Mouse (Mus musculus): ENCODE measurements at regions not wholly inside any gene's neighbourhood (a gene's known extent, or its start where the extent isn't known, plus 50 kb on each side); places are given as distances from the start of the nearest gene placed in this dataset.

GRCm38 (mm10) chr11:19554316-19554946 lies 369.7 kb upstream of the Spred2 start:
- H3K4me1 ChIP-seq: peaks cover 14% of the 10 kb centered on the region
- H3K9me3 ChIP-seq: no peaks in the 10 kb centered on the region
- no peaks in the 10 kb centered on the region for H3K36me3 ChIP-seq (replicated peaks)
- H3K27ac ChIP-seq (replicated peaks): no peak overlapping the region
- H3K4me3 ChIP-seq: no peak overlapping the region
- DNase-seq (ENCODE audit: low spot score): no peak
- 40% methylated on average over 9 of the region's 9 CpGs for WGBS
- no peaks in the 10 kb centered on the region for H3K27me3 ChIP-seq (replicated peaks; ENCODE audit: low read depth, poor library complexity, severe bottlenecking)

GRCm38 (mm10) chr11:19554947-19555770 lies 369.0 kb upstream of the Spred2 start:
- Histone ChIP-seq H3K27ac (replicated peaks) (no peak overlapping the region), H3K9me3 (no peaks in the 10 kb centered on the region)
- no peak for DNase-seq (ENCODE audit: low spot score)

GRCm38 (mm10) chr11:19560452-19560851 lies 363.7 kb upstream of the Spred2 start:
- H3K9me3 ChIP-seq: no peaks in the 10 kb centered on the region

More at GRCm38 (mm10) chr11:19554947-19555770, 369.0 kb upstream of the Spred2 start:
- Histone ChIP-seq H3K36me3 (replicated peaks) (no peaks in the 10 kb centered on the region), H3K27me3 (replicated peaks; ENCODE audit: low read depth, poor library complexity, severe bottlenecking) (no peaks in the 10 kb centered on the region), H3K4me3 (no peak overlapping the region), H3K4me1 (peaks cover 14% of the 10 kb centered on the region)
- 68% methylated on average over 9 of the region's 9 CpGs for WGBS

GRCm38 (mm10) chr11:19562668-19563067 lies 361.5 kb upstream of the Spred2 start:
- WGBS: 90% methylated on average over 4 of the region's 4 CpGs
- Histone ChIP-seq H3K27me3 (replicated peaks; ENCODE audit: low read depth, poor library complexity, severe bottlenecking) (no peaks in the 10 kb centered on the region), H3K4me3 (no peak overlapping the region), H3K27ac (replicated peaks) (no peak overlapping the region), H3K36me3 (replicated peaks) (no peaks in the 10 kb centered on the region), H3K9me3 (no peaks in the 10 kb centered on the region), H3K4me1 (peaks cover 7% of the 10 kb centered on the region; the same call in 1 of the 2 replicates)
- DNase-seq (ENCODE audit: low spot score): no peak

More at GRCm38 (mm10) chr11:19560452-19560851, 363.7 kb upstream of the Spred2 start:
- no peaks in the 10 kb centered on the region for H3K27me3 ChIP-seq (replicated peaks; ENCODE audit: low read depth, poor library complexity, severe bottlenecking)
- H3K4me3 ChIP-seq: no peak overlapping the region
- H3K36me3 ChIP-seq (replicated peaks): no peaks in the 10 kb centered on the region
- DNase-seq (ENCODE audit: low spot score): no peak
- H3K4me1 ChIP-seq: peaks cover 7% of the 10 kb centered on the region; the same call in 1 of the 2 replicates
- no peak overlapping the region for H3K27ac ChIP-seq (replicated peaks)
- WGBS: 90% methylated on average over 7 of the region's 7 CpGs

DNA sequence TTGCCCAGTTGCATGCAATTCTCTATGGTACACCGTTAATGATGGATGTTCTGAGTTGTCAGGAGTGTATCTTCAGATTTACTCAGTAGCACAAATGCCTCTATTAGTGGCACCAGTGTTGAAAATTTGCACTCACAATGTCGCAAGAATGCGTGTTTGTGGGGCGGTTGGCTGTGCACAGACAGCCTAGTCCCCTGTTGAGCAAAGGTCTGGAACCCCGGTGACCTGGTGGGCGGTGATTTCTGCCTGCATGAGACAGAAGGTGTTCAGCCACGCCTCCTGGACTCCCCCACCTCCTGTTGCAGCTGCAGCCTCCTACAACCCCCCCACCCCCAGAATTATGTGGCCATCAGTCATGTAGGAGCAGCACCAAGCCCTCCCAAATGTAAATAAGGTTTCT lies 338.9 kb upstream of the Spred2 start:
- Histone ChIP-seq H3K4me3 (no peak overlapping the region), H3K27ac (replicated peaks) (no peak overlapping the region), H3K27me3 (replicated peaks; ENCODE audit: low read depth, poor library complexity, severe bottlenecking) (no peaks in the 10 kb centered on the region), H3K36me3 (replicated peaks) (no peaks in the 10 kb centered on the region), H3K4me1 (peaks cover 17% of the 10 kb centered on the region; the same call in 1 of the 2 replicates), H3K9me3 (no peaks in the 10 kb centered on the region)
- WGBS: 85% methylated on average over 7 of the region's 7 CpGs
- no peak for DNase-seq (ENCODE audit: low spot score)

- Histone ChIP-seq H3K27me3 (replicated peaks; ENCODE audit: low read depth, poor library complexity, severe bottlenecking) (no peaks in the 10 kb centered on the region), H3K4me1 (no peaks in the 10 kb centered on the region), H3K27ac (replicated peaks) (no peak overlapping the region), H3K4me3 (no peak overlapping the region), H3K9me3 (no peaks in the 10 kb centered on the region), H3K36me3 (replicated peaks) (no peaks in the 10 kb centered on the region)
- DNase-seq (ENCODE audit: low spot score): no peak
- 82% methylated on average over 6 of the region's 6 CpGs for WGBS
Measured at GRCm38 (mm10) chr11:19592506-19593355, 331.4 kb upstream of the Spred2 start.

DNA sequence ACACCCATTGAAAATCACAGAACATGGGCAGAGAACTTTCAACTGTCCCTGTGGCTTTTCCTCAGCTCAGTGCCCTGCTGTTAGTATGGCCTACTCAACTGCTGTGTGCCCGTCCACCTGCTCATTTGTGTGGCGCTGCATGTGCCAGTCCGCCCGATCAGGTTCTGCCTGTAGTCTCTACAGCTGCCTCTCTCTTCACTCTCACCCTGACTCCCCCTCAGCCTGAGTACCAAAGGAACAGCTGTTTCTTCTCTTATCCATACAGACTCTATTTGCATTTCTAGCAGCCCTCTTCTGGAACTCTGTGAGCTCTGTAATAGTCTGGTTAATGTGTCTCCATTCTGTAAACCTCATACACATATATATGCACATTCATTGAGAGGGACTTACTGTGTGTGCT lies 329.1 kb upstream of the Spred2 start:
- no peaks in the 10 kb centered on the region for H3K9me3 ChIP-seq
- 92% methylated on average over 4 of the region's 4 CpGs for WGBS

GRCm38 (mm10) chr11:19596336-19596735 lies 327.8 kb upstream of the Spred2 start:
- H3K4me3 ChIP-seq: no peak overlapping the region
- H3K27me3 ChIP-seq (replicated peaks; ENCODE audit: low read depth, poor library complexity, severe bottlenecking): no peaks in the 10 kb centered on the region
- H3K9me3 ChIP-seq: no peaks in the 10 kb centered on the region
- H3K36me3 ChIP-seq (replicated peaks): no peaks in the 10 kb centered on the region
- no peak for DNase-seq (ENCODE audit: low spot score)
- no peaks in the 10 kb centered on the region for H3K4me1 ChIP-seq
- H3K27ac ChIP-seq (replicated peaks): no peak overlapping the region

More for the DNA sequence above, 329.1 kb upstream of the Spred2 start:
- no peak for DNase-seq (ENCODE audit: low spot score)
- Histone ChIP-seq H3K27ac (replicated peaks) (no peak overlapping the region), H3K4me1 (no peaks in the 10 kb centered on the region), H3K36me3 (replicated peaks) (no peaks in the 10 kb centered on the region), H3K4me3 (no peak overlapping the region), H3K27me3 (replicated peaks; ENCODE audit: low read depth, poor library complexity, severe bottlenecking) (no peaks in the 10 kb centered on the region)

DNA sequence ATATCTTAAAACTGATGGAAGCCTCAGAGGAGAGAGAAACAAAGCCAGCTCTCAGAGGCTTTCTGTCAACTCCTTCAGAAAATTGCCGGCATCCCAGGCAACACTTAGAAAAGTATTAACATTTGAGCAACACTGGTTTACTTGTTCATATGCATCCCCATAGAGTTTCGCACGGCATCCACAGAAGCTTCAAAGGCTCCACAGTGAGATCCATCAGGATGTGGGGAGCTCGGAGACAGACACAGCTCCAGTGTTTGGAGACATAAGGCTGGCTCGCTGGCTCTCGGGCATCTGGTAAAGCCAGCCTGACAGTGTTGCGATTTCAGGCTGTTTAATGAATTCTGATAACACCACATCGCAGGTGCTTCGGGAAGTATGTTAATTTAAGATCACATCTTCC lies 324.7 kb upstream of the Spred2 start:
- no peak for DNase-seq (ENCODE audit: low spot score)
- WGBS: 84% methylated on average over 9 of the region's 9 CpGs
- Histone ChIP-seq H3K9me3 (no peaks in the 10 kb centered on the region), H3K4me1 (peaks cover 12% of the 10 kb centered on the region), H3K27me3 (replicated peaks; ENCODE audit: low read depth, poor library complexity, severe bottlenecking) (no peaks in the 10 kb centered on the region), H3K4me3 (no peak overlapping the region), H3K36me3 (replicated peaks) (no peaks in the 10 kb centered on the region), H3K27ac (replicated peaks) (no peak overlapping the region)

- Histone ChIP-seq H3K27ac (replicated peaks) (no peak overlapping the region), H3K36me3 (replicated peaks) (no peaks in the 10 kb centered on the region), H3K27me3 (replicated peaks; ENCODE audit: low read depth, poor library complexity, severe bottlenecking) (no peaks in the 10 kb centered on the region), H3K4me3 (no peak overlapping the region), H3K4me1 (peaks cover 12% of the 10 kb centered on the region), H3K9me3 (no peaks in the 10 kb centered on the region)
- no peak for DNase-seq (ENCODE audit: low spot score)
- 91% methylated on average over 15 of the region's 15 CpGs for WGBS
Measured at GRCm38 (mm10) chr11:19601216-19601938, 322.8 kb upstream of the Spred2 start.

DNA sequence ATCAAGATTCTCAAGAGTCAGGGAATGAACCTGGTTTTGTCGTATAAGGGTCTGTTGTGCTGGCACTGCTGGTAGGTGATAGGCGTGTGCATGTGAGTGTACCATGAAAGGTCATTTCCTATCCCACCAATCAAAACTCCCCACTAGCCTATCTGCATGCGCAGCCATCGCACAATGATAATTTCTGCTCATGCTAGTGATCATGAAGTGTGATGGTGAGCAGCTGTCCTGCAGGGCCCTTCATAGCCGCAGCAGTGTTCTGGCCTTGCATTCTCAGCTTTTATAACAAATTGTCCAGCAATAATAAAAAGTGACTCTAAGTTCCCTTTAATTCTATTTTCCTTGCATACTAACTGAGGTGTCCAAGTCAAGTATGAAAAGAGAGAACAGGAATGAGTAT lies 321.7 kb upstream of the Spred2 start:
- Histone ChIP-seq H3K36me3 (replicated peaks) (no peaks in the 10 kb centered on the region), H3K27me3 (replicated peaks; ENCODE audit: low read depth, poor library complexity, severe bottlenecking) (no peaks in the 10 kb centered on the region), H3K4me3 (no peak overlapping the region), H3K27ac (replicated peaks) (no peak overlapping the region), H3K9me3 (no peaks in the 10 kb centered on the region), H3K4me1 (peaks cover 12% of the 10 kb centered on the region)
- no peak for DNase-seq (ENCODE audit: low spot score)
- 96% methylated on average over 5 of the region's 5 CpGs for WGBS

DNA sequence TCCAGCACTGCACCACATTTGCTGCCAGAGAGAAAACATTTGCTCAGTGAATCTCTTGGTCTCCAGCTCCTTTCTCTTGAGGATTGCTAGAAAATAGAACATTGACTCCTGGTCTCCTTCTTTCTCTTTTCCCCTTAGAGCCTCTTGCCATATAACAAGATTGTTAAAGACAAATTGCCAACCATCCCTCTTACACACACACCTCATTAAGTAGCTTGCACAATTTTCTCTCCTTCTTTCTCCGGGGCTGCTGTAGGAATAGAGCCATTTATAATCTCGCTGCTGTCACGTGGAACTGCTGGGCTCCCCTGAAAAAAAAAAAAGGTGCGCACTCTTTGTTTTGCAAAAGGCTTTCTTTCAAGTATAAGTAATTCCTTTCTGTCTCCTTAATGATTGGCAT lies 318.6 kb upstream of the Spred2 start:
- no peaks in the 10 kb centered on the region for H3K36me3 ChIP-seq (replicated peaks)
- H3K4me3 ChIP-seq: no peak overlapping the region
- no peaks in the 10 kb centered on the region for H3K27me3 ChIP-seq (replicated peaks; ENCODE audit: low read depth, poor library complexity, severe bottlenecking)
- 88% methylated on average over 4 of the region's 4 CpGs for WGBS
- no peak for DNase-seq (ENCODE audit: low spot score)
- peaks cover 12% of the 10 kb centered on the region for H3K4me1 ChIP-seq
- no peaks in the 10 kb centered on the region for H3K9me3 ChIP-seq
- no peak overlapping the region for H3K27ac ChIP-seq (replicated peaks)

Measured in embryonic facial prominence, embryonic 10.5 days (tissue).